Mouse (Mus musculus) left cerebral cortex, postnatal 36 days (tissue): ENCODE results near the gene A930033H14Rik. TPM values are rescaled to one million over a fixed set of nuclear protein-coding genes. Genes with fewer than 3 reads are reported as not detected.

Experiments used
- DNase-seq, 2 experiments: peaks; one replicate each; pipeline ENCODE4 v3.0.0; 2021 to 2022; ENCODE audit warnings: low spot score in 2 of 2, mixed read lengths in 1 of 2
- intact Hi-C: fragments of 180-260 bp; cut with DNase I; formaldehyde crosslinking; loops from one replicate; pipeline ENCODE4 v1.15.1; 2025
- total RNA-seq, 2 experiments: library from RNA; stranded (reverse); gene quantifications; 2 replicates each; pipeline ENCODE4 v1.2.3; 2021

A930033H14Rik gene
- total RNA-seq, 2 experiments from 2014 or later: 3.0 to 4.2 TPM

DNA sequence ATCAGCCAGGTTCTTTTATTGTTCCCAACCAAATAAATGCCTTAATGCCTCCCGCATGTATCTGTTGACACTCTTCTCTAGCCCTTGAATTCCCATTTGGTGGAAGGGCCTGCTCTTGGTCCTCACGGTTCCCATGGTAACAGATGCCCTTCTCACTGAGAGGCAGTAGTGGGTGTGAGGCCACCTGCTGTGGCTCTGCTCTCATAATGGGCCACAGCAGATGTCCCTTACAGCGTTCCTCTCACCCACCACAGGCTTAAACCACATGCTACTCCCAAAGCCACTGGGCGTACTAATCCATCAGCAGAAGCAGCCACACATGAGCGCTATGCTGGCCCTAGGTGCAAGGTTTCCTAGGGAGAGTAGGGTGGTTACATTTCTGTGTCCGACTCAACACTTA is 25.4 kb upstream of the A930033H14Rik start:
- intact Hi-C loops: no loop called here
- DNase-seq: no peak

DNA sequence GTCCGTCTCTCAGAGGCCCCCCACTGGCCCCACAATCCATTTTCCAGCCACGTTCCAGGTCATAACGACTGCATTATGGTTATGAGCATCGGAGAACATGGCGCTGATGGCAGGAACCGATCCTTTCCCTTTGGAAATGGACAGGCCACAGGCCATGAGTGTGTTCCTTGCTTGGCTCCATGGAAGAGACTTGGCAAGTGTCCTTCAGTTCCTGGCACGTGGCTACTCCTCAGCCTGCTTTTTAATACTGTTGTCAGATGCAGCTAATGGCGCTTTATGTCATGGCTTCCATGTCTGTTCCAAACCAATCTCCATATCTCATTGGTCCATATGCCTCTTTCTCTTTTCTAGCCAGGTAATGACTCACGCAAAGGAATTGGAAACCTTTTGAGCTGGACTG is 24.9 kb upstream of the A930033H14Rik start:
- no peak for DNase-seq
- intact Hi-C loops: no loop called here

DNA sequence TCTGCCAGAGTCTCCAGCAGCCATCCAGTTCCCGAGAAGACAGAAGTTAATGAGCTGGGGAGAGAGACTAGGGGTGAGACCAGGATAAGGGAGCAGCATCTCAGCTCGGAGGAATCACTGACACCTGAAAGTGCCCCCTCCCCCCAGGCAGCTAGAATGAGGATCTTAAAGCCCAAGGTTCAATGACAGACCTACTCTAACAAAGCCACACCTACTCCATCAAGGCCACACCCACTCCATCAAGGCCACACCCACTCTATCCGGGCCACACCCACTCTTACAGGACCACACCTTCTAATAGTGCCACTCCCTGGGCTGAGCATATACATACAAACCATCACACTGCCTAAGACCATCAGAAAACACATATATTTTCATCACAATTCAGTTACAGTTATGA is 24.3 kb upstream of the A930033H14Rik start:
- DNase-seq: no peak
- intact Hi-C loops: no loop called here

DNA sequence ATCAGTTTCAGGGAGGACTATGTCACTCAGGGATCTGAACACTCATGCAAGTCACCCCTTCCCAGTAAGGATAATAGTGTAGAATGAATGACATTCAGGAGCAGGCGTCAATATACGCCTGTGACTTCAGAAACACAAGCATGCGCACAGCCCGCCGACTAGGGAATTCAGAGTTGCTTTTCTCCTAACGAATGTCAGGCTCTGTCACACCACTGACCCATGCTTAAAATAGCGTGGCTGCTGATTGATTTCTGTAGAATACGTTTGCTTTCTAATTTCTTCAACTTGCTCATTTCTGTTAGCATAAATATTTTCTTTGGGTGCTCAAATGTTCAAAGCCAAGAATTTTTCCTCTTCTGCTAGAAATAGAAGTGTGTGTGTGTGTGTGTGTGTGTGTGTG is 13.1 kb upstream of the A930033H14Rik start:
- intact Hi-C loops: no loop called here
- DNase-seq: no peak

DNA sequence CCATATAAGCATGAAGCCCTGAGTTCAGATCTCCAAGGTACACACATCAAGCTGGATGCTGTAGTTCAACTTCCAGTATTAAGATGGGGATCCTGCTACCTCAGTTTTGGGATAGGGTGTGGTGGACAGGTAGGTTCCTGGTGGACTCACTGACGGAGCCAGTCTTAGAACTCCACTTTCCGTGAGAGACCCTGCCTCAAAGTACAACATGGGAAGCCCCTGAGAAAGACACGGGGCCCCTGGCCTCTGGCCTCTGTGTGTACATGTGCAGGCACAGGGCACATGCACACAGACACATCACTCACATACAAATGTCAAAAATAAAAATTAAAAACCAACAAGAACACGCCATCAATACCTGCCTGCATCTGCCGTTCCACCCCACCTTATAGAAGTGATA is 12.6 kb upstream of the A930033H14Rik start:
- no peak for DNase-seq
- intact Hi-C loops: no loop called here

DNA sequence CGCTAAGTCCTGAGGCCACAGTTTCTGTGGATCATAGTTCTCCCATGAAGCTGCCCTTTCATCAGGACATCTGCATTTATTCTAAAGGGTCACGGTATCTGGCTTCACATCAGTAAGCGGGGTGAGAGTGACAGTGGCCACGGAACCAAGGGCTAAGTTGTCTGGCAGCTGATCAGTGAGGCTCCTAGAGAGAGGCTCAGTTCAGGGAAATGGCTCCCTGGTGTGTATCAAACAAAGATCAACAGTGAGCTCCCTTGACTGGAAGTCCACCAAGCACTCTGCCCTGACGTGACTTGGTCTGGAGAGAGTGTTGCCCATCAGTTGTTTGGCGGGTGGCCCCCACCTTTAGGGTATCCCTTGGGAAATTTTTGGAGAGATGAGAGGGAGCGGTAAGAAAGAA is 11.4 kb upstream of the A930033H14Rik start:
- no peak for DNase-seq
- intact Hi-C loops: no loop called here

DNA sequence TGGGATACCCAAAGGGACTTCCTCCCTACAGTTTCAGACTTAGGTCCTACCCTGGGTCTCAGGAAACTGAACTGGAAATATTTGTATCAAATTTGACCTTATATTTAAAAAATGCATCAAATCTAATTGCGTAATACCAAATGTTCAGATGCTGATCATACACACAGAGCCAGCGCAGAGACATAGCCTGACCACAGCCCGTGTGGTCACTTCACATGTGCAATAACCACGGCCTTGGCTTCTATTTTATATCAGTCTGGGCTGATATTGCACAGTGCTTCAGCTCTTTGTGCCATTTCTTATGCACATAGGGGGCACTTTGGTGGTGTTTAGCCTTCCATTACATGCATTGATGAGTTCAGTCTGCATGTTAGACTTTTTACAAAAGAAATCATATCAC is 10.3 kb upstream of the A930033H14Rik start:
- no peak for DNase-seq
- intact Hi-C loops: no loop called here

DNA sequence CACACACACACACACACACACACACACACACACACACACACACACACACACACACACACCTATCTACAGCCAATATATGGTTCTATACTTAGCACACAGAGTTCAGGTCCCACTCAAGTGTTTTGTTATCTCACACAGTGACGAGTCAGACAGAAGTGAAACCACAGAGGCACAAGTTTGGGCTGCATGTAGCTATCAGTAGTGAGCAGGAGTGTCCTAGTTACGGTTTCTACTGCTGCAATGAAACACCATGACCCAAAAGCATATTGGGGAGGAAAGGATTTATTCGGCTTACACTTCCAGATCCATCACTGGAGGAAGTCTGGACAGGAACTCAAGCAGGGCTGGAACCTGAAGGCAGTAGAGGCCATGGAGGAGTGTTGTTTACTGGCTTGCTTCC is 9.1 kb upstream of the A930033H14Rik start:
- DNase-seq: no peak
- intact Hi-C loops: no loop called here

DNA sequence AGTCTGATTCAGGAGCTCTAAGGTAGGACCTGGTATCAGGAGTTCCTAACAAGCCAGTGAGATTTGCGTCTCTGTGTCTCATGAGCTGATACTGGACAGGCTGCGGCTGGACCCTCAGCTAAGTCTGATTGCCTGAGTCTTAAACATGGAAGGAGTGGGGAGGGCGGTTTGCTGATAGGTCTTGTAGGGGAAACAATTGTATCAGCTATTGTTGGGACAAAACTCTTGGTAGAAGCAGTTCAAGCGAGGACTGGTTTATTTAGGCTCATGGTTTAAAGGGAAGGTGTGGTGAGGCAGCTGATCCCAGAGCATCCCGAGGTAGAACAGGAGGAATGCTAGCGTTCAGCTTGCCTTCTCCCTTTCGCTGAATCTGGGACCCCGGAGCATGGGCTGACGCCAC is 8.2 kb upstream of the A930033H14Rik start:
- intact Hi-C loops: no loop called here
- DNase-seq: no peak

DNA sequence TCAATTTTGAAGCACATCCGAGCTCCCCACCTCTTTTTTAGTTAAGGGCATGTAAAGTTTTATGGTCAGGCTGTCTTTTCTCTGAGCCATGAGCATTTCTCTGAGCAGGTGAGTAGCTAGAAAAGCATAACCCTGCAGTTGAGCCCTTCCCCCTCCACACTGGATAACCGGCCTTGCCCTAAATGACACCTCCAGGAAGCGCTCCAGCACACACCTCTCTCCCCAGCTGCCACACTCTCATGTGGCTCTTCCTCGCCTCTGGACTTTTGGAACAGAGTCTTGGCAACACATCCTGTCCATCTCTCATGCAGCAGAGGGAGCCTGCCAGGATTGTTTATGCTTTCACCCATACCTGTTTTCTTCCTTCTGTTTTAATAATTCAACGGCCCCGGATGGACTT is 7.4 kb upstream of the A930033H14Rik start:
- DNase-seq: no peak
- intact Hi-C loops: no loop called here

DNA sequence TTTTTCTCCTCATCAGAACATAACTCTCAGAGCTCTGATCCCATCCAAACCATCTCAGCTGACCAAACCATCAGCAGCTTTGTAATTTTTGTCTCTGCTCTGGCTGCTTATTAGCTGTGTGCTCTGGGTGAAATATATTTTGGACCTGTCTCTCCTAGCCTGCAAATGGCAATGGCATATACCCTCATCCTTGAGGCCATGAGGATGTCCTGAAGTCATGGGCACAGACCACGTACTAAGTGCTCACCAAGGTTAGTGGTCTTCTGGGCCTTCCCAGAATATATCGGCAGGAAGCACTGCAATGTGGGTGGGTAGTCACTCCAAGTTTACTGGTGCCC is 6.4 kb upstream of the A930033H14Rik start:
- no peak for DNase-seq
- intact Hi-C loops: no loop called here

DNA sequence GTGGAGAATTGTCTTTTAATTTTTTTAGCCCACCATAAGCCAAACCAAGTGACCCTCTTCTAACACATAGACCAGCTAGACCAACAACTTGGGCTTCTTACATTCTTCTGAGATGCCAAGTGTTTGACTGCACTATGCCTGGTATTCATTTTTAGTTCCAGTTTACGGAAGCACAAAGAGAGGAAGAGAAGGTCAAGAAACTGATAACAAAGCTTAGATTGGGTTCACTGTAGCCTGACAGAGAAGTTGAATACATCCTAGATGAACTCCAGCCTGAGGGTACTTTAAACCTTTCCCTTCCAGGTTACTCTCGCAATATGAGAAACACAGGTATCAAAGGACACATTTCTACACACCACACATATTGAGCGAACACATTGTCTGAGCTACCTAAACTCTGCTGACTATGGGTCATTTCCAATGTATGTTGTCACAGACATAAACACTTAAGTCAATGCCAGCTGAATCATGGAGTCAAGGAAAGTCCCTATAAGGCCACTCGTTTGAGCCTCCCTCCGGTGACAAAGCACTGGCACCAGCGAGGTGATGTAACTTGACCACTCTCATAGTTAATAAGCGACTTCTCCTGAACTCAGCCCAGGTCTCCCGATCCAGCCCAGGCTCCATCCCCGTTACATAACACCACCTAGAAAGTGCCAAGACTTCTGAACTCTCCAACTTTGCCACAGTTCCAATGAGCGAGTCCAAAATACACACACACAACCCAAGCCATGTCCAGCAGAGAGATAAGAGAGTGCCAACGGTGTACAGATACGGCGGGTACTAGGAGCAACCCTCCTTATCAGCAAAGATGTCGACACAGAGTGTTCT is 5.8 kb upstream of the A930033H14Rik start:
- intact Hi-C loops: no loop called here

DNA sequence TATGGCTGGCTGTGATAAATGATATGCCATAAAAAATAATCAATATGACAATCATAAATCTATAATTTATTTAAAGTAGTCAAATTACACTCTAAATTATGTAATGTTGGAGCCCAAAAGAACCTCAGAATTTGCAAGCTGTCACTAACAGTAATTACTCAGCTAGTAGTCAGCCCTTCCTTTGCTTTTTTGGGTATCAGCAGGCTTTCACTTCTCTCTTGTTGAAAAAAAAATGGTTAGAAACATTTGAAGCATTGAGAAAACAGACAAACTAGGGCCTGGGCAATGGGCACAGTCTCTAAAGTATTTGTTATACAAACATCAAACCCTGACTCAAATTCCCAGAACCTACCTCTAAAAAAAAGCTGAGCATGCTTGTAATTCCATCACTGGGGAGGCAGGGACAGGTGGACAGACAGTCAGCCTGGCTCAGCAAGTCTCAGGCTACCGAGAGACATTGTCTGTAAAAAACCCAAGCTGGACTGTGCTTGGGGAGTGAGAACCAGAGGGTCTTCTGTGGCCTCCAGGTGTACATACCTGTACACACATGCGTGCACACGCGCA is 4.3 kb upstream of the A930033H14Rik start:
- DNase-seq: no peak
- intact Hi-C loops: no loop called here

More for the DNA sequence above, 5.8 kb upstream of the A930033H14Rik start:
- no peak for DNase-seq

DNA sequence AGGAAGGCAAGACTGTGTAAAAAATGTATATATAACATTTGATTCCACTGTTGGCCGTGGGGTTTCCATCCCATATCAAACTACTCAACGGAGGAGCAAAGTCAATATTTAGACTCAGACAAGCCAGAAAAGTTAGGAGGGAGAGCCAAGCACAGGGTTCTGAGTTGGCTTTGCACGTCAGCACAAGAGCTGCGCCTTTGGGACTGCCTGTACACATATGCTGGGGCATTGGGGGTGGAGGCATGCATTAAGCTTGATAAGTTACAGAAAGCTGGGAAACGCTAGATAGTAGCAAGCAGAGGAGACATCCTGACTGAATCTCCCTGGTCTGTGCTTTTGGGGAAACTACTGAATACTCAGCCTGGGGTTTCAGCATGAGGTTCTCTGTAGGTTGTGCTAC is 1.1 kb upstream of the A930033H14Rik start:
- intact Hi-C loops: loop anchor here (2.0 kb wide), 1 partner anchor 27 kb away; no protein-coding TSS in a partner anchor
- DNase-seq: peak in 1 of 2 experiments; percentile 18

DNA sequence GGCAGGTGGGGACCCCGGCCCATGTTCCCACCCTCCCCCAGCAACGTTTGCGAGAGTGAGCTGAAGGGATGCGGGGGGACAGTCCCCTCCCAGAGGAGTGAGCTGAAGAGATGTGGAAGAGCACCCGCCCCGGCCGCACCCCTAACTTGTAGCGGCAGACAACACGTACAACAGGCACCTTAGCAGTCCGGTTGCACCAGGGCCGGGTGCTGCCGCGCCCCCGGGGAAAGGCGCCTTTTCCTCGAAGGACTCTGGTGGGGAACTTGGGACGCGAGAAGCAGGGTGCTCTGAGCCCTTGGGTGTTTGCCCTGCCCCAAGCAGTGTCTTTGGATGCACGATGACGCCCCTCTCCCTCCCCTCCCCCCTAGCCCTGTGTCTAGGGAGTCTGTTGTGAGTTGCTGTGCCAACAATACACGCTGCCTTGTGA is 566 bp upstream of the A930033H14Rik start:
- intact Hi-C loops: loop anchor here (2.0 kb wide), 1 partner anchor 27 kb away; no protein-coding TSS in a partner anchor
- no peak for DNase-seq

DNA sequence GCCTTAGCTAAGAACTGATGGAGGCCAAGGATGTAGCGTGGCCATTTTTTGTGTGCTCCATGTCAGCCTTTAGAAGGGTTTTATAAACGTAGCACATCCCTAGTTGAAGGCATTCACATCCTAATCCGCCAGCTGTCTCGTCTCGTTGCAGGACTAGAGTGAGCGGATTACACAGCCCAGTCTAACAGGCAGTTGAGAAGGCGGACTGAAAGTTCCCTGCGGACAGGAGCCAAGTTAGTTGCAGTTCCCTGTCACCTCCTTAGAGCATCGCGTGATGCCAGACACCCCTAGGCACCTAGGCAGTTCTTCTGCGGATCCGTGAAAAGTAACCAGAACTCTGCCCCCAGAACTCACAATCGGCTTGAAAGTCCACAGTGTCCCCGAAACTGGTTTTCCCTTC is 922 bp downstream of the A930033H14Rik start:
- intact Hi-C loops: loop anchor here (2.0 kb wide), 1 partner anchor 25 kb away; no protein-coding TSS in a partner anchor
- peak; percentile 36 to 51 for DNase-seq

DNA sequence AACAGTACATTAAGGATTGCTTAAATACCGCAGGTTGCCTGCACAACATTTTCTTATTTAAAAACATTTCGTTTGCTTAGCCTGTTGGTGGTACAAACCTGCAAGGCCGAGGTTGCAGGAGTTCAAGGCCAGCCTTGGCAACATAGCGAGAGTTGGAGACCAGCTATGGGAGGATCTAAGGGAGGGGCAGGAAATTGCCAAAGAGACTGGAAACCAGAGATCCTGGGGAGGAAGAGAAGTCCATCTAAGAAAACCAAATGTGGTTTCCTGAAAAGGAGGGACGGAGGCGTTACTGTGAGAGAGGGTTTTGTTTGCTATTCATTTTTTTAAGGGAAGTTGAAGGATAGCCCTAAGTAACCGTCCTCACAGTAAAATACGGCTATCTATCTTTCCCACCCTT is 1.3 kb downstream of the A930033H14Rik start:
- DNase-seq: no peak
- intact Hi-C loops: no loop called here

DNA sequence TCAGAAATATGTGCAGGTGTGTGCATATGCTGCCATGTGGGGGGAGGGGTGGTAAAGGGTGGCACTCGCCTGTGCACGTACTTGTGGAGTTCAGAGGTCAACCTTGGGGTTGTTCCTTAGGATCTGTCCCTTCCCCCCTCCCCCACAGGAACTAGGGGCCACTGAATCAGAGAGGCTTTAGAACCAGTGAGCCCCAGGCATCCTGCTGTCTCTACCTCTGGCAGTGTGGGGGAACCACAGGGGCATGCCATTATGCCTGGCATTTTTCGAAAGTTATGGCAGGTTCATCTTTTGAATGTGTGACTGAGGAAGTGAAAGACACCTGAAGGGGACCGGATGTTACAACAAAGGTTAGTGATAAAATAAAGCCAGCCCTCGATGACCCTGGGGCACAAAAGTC is 2.2 kb downstream of the A930033H14Rik start:
- DNase-seq: no peak
- intact Hi-C loops: no loop called here

DNA sequence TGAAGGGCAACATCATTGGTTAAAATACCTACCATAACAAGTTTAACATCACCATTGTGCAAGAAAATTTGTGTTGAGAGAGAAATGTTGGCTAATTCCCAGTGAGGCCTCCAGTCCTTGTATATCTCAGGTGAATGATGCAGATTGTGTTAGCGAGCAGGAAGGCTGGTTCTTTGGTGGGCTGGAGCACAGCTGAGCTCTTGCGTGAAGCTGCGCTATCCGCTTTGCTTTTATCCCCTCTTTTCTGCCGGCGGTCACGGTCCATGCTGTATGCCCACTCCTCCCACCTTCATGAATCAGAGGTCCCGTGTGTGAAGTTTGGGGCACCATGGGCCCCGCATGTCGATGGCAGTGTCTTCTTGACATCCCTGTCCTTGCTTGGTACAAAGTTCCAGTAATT is 2.9 kb downstream of the A930033H14Rik start:
- DNase-seq: no peak
- intact Hi-C loops: no loop called here

DNA sequence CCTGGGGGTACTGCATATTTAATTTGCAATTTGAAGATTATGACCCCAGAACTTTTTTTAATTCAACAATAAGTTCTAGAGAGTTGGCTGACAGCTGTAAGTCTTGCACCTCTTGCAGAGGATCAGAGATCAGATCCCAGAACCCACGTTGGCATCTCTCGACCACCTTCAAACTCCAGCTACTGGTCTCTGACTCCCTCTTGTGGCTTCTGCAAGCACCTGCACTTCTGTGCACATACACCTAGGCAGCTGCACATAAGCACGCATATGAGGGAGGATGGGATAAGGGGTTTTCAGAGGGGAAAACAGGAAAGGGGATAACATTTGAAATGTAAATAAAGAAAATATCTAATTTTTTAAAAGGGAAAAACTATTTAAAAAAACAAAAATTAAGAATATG is 4.2 kb downstream of the A930033H14Rik start:
- intact Hi-C loops: no loop called here
- no peak for DNase-seq

DNA sequence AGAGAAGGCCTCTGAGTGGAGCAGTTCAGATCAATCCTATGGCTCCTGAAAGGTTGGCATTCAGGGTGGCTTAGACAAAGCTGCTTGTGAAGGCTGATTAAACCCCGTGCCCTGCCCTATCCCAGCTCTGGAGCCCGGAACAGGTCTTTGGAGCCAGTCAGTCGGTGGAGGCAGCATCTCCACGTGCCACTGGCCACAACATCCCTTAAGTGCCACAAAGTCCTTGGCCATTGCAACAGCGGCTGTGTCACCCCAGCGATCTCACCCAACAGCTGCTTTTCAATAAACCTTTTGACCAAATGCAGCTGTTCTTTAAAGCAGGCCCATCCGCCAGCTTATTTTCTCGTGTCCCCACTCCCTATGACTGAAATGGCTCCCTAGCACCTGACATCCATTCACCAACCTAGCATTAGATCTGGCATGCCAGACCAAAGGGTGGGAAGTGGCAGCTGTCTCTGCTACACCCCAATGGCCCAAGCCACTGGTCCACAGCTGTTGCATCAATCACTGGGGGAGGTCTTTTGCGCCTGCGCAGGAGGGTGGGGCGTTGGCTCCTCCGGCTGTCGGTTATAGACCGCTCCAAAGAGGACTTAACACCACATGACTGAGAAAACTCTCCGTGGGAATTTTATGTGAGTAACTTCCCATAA is 4.8 kb downstream of the A930033H14Rik start:
- intact Hi-C loops: no loop called here
- no peak for DNase-seq
